Mouse (Mus musculus) kidney, adult 9 months (tissue): ENCODE results near the gene Syce3.

Experiments used
- DNase-seq: peaks from one replicate; pipeline ENCODE4 v3.0.0; 2022

Syce3 gene

GRCm38 (mm10) chr15:89365141-89365551 lies 45.2 kb downstream of the Syce3 start:
- DNase-seq = no peak

- no peak for DNase-seq
Observed at GRCm38 (mm10) chr15:89363051-89363450, 47.3 kb downstream of the Syce3 start.

GRCm38 (mm10) chr15:89358784-89359183 lies 51.5 kb downstream of the Syce3 start:
- DNase-seq = no peak

GRCm38 (mm10) chr15:89356372-89356771 lies 53.9 kb downstream of the Syce3 start:
- DNase-seq = peak; percentile 65

GRCm38 (mm10) chr15:89355241-89356187 lies 54.8 kb downstream of the Syce3 start, which contains the start of the genes Lmf2 and Ncaph2:
Lmf2 (minus strand) TSS chr15:89355659.
Ncaph2 (plus strand) TSS chr15:89355719.
- peak; percentile 97 for DNase-seq

GRCm38 (mm10) chr15:89354455-89354854 lies 55.8 kb downstream of the Syce3 start:
- DNase-seq = no peak

- DNase-seq = no peak
Observed at GRCm38 (mm10) chr15:89353837-89354236, 56.5 kb downstream of the Syce3 start.

- DNase-seq = no peak
Observed at GRCm38 (mm10) chr15:89352795-89353194, 57.5 kb downstream of the Syce3 start.

GRCm38 (mm10) chr15:89352054-89352453 lies 58.2 kb downstream of the Syce3 start:
- DNase-seq = no peak

- no peak for DNase-seq
Observed at GRCm38 (mm10) chr15:89351302-89351701, 59.0 kb downstream of the Syce3 start.

GRCm38 (mm10) chr15:89350447-89350846 lies 59.9 kb downstream of the Syce3 start:
- no peak for DNase-seq

- no peak for DNase-seq
Observed at GRCm38 (mm10) chr15:89343325-89343724, 67.0 kb downstream of the Syce3 start.

- no peak for DNase-seq
Observed at GRCm38 (mm10) chr15:89341678-89342077, 68.6 kb downstream of the Syce3 start.
